Mouse (Mus musculus) MEL (cell line): ENCODE data around the gene Zfand2a.

Experiments
- CHD1 ChIP-seq: IDR thresholded peaks from 2 replicates; pipeline ENCODE4 v1.6.1; 2012; ENCODE audit warnings: low read depth, mild to moderate bottlenecking, inconsistent platforms, low read length, improper control_type of control experiment
- CTCF ChIP-seq, 3 experiments: IDR thresholded peaks in 2 of 3; conservative IDR thresholded peaks in 1 of 3; 2 replicates each; pipeline ENCODE4 v1.5.1; 2011 to 2012; ENCODE audit warnings: low read length in 3 of 3, low read depth in 2 of 3, mild to moderate bottlenecking in 2 of 3, improper control_type of control experiment in 1 of 3, inconsistent platforms in 1 of 3, mixed read lengths in 1 of 3, moderate library complexity in 1 of 3; ENCODE audit not compliant: control insufficient read depth in 1 of 3, insufficient read depth in 1 of 3, poor library complexity in 1 of 3, severe bottlenecking in 1 of 3
- HCFC1 ChIP-seq: IDR thresholded peaks from 2 replicates; pipeline ENCODE4 v1.6.1; 2012; ENCODE audit warnings: low read depth, mild to moderate bottlenecking, inconsistent platforms, low read length, improper control_type of control experiment, moderate library complexity
- JUND ChIP-seq: IDR thresholded peaks from 2 replicates; pipeline ENCODE4 v1.6.1; 2011; ENCODE audit warnings: low read depth, mild to moderate bottlenecking, improper control_type of control experiment, low read length
- MAX ChIP-seq: IDR thresholded peaks from 2 replicates; pipeline ENCODE4 v1.6.1; 2011; ENCODE audit warnings: low read length, improper control_type of control experiment
- MYC ChIP-seq: IDR thresholded peaks from 2 replicates; pipeline ENCODE4 v1.6.1; 2011; ENCODE audit warnings: low read depth, mild to moderate bottlenecking, low read length, improper control_type of control experiment, moderate library complexity
- POLR2A ChIP-seq, 2 experiments: IDR thresholded peaks; 2 replicates each; pipeline ENCODE4 v1.6.1; 2011 to 2012; ENCODE audit warnings: low read length in 2 of 2, mild to moderate bottlenecking in 2 of 2, control low read depth in 1 of 2, improper control_type of control experiment in 1 of 2, low read depth in 1 of 2, moderate library complexity in 1 of 2; ENCODE audit not compliant: control insufficient read depth in 1 of 2, insufficient read depth in 1 of 2, poor library complexity in 1 of 2
- RCOR1 ChIP-seq: IDR thresholded peaks from 2 replicates; pipeline ENCODE4 v1.6.1; 2012; ENCODE audit warnings: low read depth, mild to moderate bottlenecking, inconsistent platforms, low read length, improper control_type of control experiment
- SMC3 ChIP-seq: IDR thresholded peaks from 2 replicates; pipeline ENCODE4 v1.6.1; 2011; ENCODE audit warnings: low read depth, low read length, improper control_type of control experiment
- UBTF ChIP-seq: IDR thresholded peaks from 2 replicates; pipeline ENCODE4 v1.6.1; 2012; ENCODE audit warnings: low read depth, mild to moderate bottlenecking, inconsistent platforms, low read length, improper control_type of control experiment, moderate library complexity, borderline replicate concordance; ENCODE audit not compliant: insufficient read depth

DNA sequence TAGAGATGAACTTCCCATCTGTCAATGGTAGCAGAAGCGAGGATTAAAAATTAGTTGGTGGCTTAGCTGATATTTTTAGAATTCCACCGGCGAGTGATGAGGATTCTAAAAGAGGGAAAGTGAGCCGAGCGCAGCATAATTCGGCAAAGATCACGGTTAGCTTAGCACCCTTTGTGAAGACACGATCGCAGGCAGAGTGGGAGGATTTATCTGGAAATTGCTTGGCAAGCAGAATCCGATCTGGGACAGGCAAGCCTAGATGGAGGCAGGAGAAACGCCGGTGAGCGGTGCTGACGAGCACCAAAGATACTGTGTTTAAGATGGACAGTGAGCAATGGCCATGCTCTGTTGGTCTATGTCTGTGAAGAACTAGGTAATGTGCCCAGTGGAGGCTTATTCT is 17.9 kb upstream of the Zfand2a start:
- TF ChIP-seq CHD1 (no peak), UBTF (no peak), CTCF (IDR thresholded peaks at IDR 0.05 in 2 of 3, conservative IDR thresholded peaks at IDR 0.05 in 1 of 3; ENCODE audit: control insufficient read depth in 1 of 3, insufficient read depth in 1 of 3, low read depth in 2 of 3, low read length in 3 of 3, poor library complexity in 1 of 3, severe bottlenecking in 1 of 3) (no peak), POLR2A (IDR thresholded peaks at IDR 0.05; ENCODE audit: control insufficient read depth in 1 of 2, insufficient read depth in 1 of 2, low read depth in 1 of 2, low read length in 2 of 2, poor library complexity in 1 of 2) (no peak), MAX (no peak), HCFC1 (no peak), RCOR1 (no peak), JUND (no peak), MYC (no peak), SMC3 (no peak)
